Mouse (Mus musculus): ENCODE measurements around the gene Hunk.

Gene Hunk

DNA sequence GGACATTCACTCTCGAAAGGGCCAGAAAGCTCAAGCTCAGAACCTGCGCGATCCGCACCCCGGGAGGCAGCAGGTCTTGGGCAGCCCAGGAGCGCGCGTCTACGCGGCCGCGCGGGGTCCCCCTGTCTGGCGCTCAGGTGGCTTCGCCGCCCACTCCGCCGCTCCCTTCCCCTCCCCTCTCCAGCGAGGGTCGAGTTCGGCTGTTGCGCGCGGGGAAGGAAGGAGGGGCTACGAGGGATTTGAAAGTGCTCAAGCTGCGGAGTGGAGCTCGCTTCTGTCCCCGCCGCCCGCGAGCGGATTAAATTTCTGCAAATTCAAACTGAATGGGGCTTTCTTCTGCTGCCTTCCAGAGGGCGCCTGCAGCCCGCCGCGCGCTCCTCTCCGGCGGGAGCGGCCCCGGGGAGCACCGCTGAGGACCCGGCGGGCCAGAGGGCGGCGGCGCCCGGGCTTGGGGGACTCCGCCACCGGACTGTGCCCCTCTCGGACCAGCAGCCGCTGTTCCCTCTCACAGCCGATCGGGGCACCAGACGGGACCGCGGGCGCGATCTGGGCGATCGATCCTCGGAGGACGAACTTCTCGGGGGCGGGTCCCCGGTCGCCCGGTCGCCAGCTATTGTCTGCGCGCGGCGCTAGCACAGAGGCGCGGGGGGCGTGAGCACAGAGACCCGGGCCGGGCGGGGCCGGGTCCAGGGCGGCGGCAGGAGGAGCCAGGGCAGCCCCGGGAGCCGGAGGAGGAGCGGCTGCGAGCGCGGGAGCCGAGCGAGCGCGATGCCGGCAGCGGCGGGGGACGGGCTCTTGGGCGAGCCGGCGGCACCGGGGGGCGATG, at the start of gene Hunk:
TSS of gene Hunk (plus strand) at position 326 of the 826 bp plus-strand sequence.
- DNase-seq (ENCODE audit: low read depth, low spot score): peak; percentile 71

DNA sequence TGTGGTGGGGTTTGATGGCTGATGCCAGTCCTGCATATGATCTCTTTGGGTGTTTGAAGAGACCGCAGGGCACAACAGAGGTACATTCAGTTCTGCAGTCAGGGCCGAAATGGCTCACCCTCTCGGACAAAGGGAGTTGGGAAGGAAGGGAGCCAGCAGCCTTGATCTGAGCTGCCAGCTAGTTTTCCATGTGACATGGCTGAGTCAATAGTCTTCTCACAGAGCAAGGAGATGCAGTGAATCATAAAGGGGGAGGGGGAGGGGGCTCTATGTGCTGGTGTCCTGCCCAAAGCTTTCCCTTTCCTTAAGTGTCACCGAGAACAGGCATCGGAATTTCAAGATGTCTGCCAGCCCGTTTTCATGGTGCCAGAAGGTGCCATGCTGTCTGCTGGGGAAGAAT, 46.8 kb upstream of the Hunk start:
- DNase-seq (ENCODE audit: low read depth, low spot score): peak; percentile 49

DNA sequence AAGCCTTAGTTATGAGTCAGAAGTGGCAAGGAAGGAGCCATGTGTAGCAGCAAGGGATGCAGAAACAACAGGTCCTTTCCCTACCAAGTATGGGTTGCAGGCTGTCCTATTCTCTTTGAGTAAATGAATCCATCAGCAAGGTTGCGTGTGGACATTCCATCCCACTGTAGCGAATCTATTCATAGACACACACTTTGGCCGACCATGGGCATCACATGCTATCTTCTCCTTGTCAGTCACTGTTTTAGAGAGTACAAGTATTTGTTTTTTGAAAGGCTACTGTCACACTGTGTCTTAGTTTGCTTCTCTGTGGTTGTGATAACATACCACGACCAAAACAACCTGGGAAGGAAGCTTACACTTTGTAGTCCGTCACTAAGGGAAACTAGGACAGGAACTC, 44.7 kb upstream of the Hunk start:
- no peak for DNase-seq (ENCODE audit: low read depth, low spot score)

DNA sequence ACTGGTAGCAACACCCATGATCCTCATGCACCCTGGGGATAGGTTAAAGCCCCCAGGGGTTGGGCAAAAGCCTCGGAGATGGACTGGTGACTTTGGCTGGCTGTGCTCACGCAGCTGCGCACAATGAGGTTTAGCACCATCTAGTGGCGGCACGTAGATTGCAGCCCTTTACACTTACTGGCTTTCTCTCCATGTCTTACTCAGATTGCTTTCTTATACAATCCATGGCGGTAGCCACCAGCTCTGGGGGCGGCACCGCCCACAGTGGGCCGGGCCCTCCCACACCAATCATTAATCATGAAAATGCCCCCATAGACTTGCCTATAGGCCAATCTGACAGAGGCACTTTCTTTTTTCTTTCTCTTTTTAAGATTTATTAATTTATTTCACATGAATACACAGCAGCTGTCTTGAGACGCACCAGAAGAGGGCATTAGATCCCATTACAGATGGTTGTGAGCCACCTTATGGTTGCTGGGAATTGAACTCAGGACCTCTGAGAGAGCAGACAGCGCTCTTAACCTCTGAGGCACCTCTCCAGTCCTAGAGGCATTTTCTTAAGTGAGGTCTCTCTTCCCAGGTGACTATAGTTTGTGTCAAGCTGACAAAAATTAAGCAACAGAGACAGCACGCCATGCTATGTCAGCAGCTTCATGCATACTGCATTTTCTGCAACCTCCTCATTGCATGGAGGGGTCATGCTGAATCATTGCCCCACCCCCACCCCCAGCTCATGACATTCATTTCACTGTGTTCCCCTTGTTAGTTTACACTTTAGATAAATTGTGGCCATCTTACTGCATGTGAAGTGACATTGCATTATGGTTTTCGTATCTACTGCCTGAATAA, 35.9 kb upstream of the Hunk start:
- peak; percentile 75 for DNase-seq (ENCODE audit: low read depth, low spot score)

DNA sequence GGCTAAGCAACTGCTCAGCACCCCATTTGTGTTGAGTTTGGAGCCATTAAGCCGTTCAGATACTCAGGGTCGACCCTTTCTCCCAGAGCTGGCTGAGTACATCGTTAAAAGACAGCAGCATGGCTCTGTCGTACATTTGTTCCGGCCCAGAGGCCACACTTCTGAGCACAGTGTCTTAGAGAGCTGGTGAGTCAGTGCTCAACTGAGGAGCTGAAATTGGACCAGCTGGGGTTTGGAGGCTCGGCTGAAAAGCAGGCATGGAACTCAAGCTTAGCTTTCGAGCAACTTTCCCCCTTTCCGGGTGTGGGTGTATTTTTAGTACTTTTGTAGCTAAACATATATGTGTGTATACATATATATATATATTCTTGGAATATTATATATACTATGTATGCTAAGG, 34.1 kb upstream of the Hunk start:
- DNase-seq (ENCODE audit: low read depth, low spot score): peak; percentile 86

DNA sequence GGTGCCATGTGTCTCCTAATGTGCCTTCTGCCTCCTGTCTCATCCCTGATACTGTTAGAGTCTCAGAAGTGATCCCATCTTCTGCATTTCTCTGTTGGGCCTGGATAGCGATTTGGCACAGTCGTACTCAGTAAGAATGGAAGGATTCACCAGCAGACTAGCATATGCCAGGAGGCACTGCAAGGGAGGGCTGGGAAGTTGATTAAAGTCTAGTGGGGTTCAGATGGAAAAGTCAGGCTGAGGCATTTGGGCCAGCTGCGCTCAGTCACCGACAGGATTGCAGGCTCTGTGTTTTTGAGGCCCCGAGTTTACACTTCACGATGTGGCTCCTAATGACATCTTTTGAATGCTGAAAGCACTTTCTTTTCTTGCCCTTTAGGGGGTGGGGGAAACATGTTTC, 33.1 kb upstream of the Hunk start:
- DNase-seq (ENCODE audit: low read depth, low spot score): peak; percentile 40

DNA sequence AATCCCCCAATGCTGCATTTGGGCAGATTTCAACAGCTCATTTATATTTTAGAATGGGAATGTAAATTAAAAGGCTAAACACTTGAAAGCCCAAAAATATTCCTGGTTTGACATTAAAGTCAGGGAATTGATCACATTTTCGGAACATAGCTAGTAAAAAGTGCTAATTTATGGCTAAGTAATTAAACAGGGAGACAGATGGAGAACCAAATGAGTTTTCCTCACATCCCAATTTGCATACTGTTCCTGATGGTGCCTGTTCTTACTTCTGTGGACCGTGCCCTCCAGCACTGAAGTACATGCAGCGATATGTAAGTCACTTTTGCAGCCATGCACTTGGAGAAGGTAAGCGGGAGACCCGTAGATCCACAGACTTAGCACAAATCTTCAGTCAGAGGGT, 32.7 kb upstream of the Hunk start:
- peak; percentile 65 for DNase-seq (ENCODE audit: low read depth, low spot score)

DNA sequence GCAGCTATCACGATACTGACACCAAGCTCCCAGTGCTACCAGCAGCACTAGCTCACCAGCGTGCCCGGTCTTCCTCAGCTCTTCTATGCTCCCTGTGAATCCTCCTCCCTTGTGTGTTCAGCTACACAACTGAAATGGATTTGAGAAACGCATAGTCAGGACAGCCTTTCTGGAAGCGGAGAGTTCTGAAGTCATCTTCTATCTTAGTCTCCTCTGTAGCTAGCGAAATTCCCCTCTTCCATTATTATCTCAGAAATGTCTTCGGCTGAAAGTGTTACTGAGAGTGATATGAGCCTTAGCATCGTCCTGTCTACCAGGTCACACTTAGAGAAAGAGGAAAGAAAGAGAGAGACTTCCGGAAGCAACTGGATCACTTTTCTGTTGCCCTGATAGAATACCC, 26.5 kb upstream of the Hunk start:
- DNase-seq (ENCODE audit: low read depth, low spot score): no peak

DNA sequence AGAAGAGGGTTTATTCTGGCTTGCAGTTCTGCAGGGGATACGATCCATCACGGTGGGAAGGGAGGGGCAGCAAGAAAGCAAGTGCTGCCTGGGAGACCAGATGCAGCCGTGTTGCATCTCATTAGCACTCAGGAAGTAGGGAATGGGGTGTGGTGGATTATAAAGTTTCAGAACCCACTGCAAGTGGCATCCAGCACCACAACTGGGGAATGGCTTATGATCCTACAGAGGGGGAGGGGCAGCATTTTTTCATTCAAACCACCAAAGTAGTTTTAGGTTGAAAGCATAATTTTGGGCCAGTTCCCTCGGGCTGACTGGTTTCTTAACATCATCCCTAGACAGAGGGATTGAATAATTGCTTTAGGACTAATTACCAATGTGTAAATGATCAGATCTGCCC, 26.1 kb upstream of the Hunk start:
- no peak for DNase-seq (ENCODE audit: low read depth, low spot score)

DNA sequence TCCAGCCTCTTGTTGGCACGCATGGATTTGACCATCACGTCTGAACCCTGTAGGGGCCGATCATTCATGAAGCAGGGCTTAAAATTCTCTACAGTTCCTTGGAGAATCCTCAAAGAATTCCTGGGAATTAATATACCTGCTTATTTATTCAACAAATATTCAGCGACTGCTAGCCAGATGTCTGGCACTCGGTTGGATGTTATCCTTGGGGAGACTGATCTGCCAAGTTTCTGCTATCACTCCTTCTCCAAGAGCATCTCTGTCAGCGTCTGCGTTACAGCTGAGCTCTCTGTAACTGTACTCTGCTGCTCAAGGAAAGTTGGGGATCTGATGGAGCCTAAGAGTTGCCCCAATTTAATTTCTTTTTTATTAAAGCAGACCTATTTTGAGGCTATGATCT, 25.5 kb upstream of the Hunk start:
- DNase-seq (ENCODE audit: low read depth, low spot score): no peak

DNA sequence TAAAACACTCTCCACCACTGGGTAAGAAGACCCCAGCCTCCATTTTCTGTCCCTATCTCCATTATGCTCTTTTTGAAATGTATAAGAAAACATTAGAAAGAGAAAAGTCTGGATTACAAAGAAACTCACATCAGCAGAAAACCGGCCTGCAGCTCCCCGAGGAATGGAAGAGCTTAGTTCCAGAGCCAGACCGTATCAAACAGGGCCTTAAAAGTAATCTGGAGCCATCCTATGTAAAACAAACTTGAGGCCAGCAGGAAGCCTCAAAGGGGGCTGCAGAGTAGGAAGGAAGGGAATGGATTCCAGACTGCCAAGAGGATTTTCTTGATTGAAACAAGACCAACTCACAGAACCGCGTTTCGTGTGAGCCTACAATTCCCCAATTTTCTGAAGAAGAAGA, 22.9 kb upstream of the Hunk start:
- no peak for DNase-seq (ENCODE audit: low read depth, low spot score)

DNA sequence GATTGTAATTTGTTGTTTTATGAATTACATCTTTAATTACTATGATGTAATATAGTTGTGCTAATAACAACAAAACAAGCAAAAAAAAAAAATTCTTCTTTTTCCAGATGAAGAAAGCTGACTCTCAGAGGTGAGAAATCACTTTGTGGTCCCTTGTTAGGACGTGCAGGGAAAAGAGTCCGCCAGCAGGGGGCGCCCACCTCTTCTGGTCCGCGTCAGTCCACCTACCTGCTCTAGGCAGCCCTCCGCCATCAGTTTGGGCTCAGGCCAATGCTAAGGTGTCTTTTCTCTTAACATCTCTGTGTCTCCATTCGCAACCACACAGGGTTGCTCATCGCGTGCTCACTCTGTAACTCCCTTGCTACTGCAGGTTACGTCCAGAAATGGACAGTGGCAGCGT, 5.9 kb upstream of the Hunk start:
- DNase-seq (ENCODE audit: low read depth, low spot score): peak; percentile 83

DNA sequence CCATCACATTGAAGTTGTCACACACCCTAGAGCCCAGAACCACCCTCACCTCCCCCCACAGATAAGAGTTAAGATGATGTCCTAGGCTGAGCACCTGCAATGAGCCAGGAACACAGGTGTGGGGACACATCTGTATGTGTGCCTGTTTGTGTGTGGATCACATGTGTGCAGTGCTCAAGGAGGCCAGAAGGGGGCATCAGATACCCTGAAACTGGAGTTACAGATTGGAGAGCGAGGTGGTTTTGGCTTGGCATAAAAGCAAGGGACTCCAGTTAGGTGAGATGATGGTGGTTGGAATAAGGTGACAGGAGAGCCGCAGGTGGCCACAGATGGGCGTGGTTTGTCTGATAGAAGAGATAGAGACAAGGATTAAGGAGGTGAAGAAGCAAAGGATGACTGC, 4.2 kb upstream of the Hunk start:
- no peak for DNase-seq (ENCODE audit: low read depth, low spot score)

DNA sequence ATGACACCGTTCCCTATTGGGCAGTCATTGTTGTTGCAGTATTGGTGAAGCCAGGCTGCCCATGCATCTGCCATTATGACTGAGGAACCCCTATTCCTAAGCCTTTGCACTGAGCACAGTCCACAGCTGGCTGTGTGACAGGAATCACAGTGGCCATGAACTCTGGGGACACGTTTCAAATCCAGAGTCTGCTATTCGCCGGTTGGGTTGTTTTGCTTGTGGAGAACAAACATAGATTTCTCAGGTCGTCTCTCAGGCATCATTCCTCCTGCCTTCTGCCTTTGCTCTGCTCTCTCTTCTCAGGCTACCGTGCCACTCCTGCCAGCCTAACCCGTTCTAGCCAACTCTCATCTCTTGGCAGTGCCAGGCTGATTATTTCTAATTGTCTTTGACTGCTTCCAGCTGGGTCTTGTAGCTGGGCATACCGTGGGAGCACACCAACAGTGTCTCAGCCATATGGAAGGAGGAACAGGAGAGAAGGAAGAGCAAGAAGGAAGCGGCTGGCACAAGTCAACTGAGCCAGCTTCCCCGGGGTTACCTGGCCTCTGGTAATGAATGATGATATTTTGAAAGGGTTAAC, 3.0 kb upstream of the Hunk start:
- peak; percentile 68 for DNase-seq (ENCODE audit: low read depth, low spot score)

DNA sequence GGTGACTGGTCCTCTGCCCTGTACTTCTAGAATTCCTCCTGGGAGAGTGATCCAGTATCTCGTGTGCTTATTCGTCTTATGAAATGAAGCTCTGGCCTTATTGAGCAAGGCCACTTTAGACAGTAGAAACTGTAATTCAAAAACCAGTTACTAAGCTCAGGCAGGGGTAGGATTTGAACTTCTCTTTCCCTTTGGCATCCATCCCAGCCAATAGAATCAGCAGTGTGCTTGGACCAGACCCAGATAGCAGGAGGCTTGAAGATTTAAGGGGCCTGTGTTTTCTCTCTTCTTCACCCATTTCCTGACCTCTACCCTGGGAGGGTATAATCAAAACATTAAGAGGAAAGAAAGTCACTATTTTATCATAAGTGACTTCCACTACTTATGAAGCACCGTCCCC, 1.8 kb upstream of the Hunk start:
- no peak for DNase-seq (ENCODE audit: low read depth, low spot score)

DNA sequence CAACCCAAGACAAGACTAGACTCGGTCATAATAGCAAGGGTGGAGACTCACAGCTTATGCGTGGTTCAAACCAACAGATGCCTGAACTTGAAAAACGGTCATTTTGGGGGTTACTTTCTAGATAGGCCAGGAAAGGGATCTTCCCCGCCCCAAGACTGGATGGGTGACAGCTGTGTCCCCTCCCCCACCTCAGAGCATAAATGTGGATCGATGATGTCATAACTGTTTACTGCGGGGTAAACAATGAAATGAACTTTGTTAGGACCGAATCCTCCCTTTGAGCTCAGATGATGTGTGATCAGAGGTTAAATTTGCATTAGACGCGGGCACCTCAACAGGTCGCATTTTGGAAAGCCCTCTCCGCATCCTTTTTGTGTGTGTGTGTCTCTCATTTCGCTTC, 967 bp upstream of the Hunk start:
- peak; percentile 47 for DNase-seq (ENCODE audit: low read depth, low spot score)

DNA sequence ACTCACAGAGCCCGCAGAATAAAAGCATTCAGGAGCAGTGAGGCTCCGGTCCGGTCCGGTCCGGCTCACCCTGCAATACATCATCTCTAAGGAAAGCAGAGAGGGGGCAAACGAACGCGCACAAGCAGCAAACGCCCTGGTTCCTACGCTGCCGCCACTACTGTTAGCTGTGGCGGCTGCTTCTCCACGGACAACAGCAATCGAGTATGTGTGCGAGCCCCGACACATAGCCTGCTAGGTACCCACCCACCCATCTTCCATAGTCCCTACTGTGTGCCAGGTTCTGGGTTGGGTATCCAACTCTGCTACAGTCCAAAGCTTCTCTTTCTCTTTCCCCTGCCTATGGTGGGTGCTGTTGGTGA, 506 bp upstream of the Hunk start:
- DNase-seq (ENCODE audit: low read depth, low spot score): peak; percentile 37

DNA sequence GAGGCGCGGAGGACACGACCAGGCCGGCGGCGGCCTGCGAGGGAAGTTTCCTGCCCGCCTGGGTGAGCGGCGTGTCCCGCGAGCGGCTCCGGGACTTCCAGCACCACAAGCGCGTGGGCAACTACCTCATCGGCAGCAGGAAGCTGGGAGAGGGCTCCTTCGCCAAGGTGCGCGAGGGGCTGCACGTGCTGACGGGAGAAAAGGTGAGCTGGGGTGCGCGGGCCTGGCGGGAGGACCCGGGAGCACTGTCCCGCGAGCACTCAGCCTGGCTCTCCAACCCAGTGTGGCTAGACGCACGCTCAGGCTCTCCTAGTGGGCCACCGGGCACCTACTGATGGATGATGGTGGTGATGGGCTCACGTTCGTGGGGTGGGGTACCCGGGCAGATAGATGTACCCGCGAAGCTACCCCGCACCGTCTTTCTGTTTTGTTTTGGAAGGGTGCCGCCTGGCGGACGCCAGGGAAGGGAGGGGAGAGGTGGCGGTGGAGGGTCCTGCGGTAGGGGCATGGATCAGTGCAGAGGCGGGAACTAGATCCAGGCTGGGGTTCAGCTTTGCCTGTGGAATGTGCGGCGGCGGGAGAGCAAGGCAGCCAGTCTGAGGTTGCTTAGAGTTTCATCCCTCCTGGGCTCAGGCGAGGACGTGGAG, 824 bp downstream of the Hunk start:
- DNase-seq (ENCODE audit: low read depth, low spot score): peak; percentile 49

DNA sequence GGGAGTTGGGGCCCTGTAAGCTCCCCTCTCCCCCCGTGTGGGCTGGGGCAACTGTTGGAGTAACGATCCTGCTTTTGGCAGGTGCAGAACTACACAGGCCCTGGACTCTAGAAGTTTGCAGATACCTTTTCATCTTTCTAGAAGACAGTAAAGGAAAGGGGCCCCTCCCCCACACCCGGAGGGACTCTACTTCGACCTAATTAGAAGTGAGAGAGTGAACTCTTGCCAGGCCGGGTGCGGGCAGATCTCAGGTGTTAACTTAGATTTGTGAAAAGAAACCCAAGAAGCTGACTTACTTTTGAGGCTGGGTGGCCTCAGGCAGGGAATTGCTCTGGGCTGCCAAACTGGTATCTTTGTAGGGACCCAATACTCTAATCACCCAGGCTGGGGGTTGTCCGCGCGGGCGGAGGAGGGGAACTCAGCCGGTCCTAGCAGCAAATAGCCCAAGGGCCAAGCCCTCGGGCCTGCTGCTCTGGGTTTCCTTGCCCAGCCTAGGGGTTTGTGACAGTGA, 1.4 kb downstream of the Hunk start:
- peak; percentile 35 for DNase-seq (ENCODE audit: low read depth, low spot score)

DNA sequence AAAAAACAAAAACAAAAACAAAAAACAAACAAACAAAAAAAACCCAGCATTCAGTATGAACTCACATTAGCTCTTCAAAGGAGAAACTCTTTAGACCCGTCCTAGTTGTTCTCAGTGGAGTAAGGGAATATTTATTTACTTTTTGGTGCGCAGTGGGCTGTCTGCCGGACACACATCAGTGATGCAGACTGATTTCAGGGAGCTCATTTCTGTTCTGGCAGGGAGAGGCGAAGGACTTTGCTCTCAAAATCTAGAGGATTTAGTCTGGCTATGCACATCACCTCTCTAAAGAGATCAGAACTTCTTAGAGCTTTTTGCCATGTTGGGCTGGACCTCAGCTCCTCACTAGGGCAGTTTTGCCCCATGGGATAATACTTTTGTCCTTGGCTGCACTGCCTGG, 2.1 kb downstream of the Hunk start:
- no peak for DNase-seq (ENCODE audit: low read depth, low spot score)

DNA sequence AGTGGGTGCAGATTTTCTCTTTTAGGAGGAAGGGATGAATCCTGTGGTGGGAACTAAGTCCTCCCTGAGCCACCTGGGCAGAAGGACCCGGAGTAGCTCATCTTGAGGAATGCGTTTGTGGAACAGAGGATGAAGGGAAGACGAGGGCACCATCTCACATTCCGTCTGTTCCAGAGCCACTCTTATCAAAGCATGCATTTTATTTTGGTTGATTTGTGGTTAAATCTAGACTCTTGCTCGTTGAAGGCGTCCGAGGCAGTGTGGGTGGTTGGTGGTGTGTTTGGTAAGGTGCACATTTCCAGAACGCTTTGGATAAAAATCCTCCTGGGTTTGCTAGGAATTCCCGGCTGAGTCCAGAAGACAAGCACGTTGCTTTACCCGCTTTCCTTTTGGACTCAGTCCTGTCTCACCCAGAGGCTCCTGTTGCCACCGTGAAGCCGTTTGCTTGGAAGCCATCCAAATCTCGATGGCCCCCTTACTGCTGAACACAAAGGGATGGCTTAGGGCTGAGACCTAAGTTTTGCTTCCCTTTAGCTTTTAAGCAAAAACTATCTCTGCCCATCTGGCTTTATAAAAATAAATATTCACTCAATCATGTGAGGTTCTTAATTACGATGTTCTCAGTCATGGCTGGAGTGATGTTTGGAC, 3.4 kb downstream of the Hunk start:
- DNase-seq (ENCODE audit: low read depth, low spot score): peak; percentile 68
